Mouse (Mus musculus) T-helper 17 cell (primary cell): ENCODE results near the gene Lep.

ENCODE experiments used
- in situ Hi-C, 2 experiments: fragments of 300-600 bp; cut with MboI, MseI; formaldehyde crosslinking; loops; 1 replicate in 1 of 2; 2 replicates in 1 of 2; pipeline ENCODE4 v1.15.1; 2025; ENCODE audit warnings: high pct_unique_total_duplicates in 2 of 2

Gene Lep

DNA sequence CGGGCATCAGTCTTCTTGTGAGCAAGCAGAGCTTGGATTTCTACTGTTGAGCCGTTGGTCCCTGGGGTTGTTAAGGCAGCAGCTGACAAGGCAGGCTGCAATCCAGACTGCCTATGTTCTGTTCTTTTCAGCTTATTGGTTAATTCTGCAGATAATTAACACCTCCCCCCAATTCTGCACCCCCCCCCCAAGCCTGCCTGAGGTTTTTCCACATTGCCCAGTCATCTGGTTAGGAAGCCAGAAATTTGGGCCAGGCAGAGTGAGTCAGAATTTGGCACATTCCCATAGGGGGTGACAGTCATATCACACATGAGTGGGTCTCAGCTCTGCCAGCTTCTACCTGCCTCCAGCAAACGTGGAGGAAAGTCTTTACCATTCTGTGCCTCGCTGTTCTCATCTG lies 23.3 kb upstream of the Lep start:
- in situ Hi-C loops, result no loop called here

DNA sequence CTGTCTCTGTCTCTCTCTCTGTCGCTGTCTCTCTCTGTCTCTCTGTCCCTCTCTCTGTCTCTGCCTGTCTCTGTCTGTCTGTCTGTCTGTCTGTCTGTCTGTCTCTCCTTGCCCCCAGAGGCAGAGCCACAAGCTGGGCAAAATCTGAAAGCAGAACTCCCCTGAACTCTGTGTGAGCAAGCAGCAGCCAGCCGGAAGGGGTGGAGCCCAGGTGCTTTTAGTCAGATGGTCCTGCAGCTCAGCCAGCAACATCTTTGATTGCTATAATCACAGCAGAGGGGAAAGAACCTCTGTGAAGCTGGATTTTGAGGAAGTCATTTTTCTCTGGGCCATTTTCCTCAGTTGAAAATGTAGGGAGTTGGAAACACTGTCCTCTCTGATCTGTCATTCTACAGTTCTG lies 19.8 kb upstream of the Lep start:
- in situ Hi-C loops, result no loop called here

DNA sequence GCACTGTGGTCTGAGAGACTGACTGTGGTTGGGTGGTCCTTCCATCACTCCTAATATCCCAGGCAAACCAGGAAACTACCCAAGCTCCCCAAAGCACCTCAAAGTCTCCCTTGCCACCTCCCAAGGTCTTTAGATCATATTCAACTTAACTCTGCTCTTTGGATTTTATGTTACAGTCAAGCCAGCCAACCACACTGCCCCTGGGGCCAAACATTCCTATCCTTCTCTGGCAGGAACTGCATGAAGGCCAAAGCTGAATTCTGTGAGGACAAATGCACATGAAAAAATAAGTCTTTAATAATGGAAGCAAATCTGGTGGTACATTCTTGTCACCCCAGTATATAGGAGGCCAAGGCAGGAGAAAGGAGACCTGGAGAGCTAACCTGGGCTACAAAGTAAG lies 16.0 kb upstream of the Lep start:
- in situ Hi-C loops, result no loop called here

DNA sequence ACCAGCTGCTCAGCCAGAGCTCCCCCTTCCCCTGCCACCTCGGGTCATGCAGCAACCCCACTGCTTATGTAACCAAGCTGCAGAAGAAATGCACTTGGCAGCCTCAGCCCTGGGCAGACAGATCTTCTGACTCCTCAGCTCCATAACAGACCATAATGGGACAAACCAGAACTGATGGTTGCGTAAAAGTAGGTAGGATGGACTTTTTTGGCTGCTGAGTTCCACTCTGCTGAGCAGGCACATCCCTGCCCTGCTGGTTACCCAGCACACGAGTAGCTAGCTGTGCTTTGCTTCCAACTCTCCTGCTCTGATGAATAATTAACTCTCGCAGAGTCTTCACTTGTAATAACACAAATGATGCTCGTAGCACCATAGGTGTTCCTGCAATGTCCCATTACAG lies 10.1 kb upstream of the Lep start:
- in situ Hi-C loops, result no loop called here

DNA sequence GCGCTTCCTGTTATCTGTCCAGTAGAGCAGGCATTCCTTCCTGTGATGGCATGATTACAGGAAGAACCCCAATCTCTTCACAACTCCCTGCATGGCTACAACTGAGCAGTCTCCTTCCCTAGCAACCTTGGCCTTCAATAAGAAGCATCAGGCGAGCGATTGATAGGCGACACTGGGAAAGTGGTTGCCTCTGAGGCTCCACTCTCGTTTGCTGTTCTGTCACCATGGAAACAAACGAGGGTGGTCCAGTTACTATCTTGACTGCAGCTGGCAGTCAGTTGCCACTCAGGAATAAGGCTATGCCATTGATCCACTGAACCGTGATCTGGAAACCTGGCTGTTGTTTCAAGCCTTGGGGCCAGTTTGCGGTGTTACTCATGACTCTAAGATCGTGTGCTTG lies 7.8 kb upstream of the Lep start:
- in situ Hi-C loops, result no loop called here

DNA sequence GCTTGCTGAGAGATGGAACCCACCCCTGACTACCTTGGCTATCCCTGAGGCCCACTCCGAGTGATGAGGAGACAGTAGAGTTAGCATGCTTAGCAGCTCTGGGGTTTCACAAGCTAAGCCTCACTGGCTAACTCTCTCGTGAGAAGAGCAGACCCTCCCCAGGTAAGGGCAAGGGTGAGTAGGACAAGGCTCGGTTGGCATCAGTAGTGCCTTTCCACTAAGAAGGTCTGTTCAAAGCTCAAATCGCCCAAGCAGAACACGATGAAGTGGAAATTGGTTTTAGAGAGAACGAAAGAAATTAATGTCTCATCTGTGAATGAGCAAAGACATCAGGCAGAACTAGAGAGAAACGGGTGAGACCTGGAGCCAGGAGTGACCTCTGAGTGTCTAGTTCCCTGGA lies 6.8 kb upstream of the Lep start:
- in situ Hi-C loops, result no loop called here

DNA sequence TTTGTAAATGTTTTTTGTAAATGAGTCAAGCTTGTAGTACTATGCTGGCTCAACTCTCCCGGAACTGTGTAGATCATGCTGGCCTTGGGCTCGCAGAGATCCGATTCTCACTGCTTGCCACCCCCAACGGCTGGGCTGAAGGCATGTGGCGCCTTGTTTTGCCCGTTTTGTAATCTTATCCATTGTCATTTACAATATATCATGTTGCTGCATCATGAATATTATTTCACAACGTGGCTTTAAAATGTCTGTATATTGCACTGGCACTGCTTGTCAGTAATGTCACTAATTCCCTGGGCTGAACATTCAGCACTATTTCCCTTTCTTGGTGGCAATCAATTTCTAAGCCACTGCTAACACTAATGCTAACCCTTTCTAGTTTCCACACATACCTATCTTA lies 3.6 kb upstream of the Lep start:
- in situ Hi-C loops, result no loop called here

DNA sequence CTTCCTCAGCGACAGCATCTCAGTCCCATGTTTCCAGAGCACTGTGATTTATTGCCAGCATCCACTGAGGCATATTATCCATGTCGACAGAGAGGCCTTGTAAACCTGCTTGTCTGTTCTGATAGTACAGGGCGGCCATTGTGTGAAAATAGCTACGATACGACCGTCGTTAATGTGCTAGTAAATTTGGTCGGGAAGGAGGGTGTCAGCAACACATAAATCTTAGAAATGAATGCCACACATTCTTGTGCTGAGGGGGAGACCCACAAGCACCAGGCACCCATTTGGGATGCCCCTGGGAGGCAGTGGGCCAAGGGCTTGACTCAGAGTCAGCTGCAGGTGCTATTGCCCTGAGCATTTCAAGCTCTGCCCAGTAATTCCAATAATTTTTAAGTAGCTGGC lies 6.4 kb downstream of the Lep start:
- in situ Hi-C loops, result no loop called here

DNA sequence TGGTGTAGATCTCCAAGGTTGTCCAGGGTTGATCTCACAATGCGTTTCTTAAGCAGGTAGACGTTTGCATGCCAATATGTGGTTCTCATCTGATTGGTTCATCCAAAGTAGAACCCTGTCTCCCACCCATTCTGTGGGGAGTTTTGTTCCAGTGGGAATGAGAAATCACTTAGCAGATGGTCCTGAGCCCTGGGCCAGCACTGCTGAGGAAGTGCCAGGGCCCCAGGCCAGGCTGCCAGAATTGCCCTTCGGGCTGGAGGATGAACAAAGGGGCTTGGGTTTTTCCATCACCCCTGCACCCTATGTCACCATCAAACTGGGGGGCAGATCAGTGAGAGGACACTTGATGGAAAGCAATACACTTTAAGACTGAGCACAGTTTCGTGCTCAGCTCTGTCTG lies 12.2 kb downstream of the Lep start:
- in situ Hi-C loops, result no loop called here

DNA sequence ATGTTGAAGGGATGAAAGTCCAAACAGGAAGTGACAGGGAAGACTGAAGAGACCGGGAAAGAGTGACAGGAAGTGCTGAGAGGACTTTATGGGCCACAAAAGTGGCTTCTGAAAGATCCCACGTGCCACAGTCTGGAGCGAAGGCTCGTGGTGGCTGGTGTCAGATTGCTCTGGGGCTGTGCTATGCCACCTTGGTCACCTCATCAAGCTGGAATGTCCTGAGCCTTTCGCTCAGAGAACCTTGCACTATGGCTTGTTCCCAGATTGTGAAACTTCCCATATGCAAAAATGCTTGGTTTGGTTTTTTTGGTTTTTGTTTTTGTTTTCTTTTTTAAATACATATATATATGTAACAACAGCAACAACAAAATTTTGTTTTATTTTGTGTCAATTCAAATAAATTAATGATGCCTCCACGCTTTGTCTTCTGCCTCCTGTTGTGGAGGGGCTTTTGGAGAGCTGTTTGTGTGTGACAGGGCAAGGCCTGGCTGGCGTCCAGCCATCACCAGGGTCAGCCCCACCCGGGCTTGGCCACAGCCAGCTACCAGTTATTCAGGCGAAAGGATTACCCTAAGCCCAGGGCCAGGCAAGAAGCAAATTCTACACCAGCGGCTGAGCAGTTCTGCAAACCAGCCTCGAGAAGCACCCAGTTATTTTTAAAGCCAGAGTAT lies 13.6 kb downstream of the Lep start:
- in situ Hi-C loops, result no loop called here

DNA sequence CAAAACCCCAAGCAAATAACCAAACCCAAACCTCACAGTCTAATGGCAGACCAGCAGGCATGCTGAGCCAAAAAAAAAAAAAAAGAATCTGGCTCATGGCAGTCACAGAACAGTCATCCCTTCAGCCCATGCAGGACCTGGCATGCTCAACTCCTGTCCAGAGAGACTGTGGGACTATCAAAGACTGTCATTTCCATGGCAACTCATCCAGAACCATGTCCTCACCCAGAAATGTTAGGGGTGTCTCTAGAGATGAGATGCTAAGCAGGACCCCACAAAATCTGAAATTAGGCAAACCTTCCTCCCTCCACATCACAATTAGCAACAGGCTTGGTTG lies 14.1 kb downstream of the Lep start:
- in situ Hi-C loops, result no loop called here

DNA sequence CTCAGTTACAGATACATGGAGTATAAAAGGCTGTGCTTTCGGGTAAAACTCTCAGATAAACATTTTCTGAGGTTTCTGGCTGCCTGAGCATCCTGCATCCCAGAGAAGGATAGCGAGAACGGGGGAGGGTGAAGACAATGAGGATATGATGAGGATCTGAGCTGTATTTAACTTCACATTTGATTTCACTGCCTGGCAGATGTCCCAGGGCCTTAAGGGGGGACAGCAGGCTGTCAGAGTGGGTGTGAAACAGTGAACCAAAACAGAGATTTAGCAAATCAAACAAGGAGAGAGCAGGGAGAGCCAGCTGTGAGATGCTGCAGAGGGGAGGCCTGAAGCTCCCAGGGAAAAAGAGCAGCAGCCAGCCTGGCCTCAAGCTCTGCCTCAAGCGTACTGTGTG lies 19.3 kb downstream of the Lep start:
- in situ Hi-C loops, result no loop called here

DNA sequence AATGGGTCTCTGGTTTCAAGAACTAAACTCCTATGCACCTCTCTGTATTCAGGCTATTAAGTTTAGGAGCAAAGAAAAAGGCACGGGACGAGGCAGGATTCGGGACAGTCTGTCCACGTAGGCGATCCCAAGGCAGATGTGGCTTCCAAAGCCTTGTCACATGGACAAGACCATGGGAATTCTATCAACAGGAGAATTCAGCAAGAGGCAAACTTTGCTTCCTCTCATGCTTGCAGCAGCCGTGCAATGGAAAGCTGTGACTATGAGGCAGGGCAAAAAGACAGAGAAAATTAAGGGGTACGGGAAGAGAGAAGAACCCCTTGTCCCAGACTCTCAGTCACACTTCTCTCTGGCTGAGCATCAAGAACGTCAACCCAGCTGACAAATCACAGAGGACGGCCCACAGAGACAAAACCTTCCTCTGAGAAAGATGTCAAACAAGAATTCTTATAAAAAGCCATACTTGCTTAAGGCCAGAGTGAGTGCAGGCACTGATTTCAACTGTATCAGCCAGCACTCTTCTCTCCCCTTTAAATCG lies 21.9 kb downstream of the Lep start:
- in situ Hi-C loops, result no loop called here

DNA sequence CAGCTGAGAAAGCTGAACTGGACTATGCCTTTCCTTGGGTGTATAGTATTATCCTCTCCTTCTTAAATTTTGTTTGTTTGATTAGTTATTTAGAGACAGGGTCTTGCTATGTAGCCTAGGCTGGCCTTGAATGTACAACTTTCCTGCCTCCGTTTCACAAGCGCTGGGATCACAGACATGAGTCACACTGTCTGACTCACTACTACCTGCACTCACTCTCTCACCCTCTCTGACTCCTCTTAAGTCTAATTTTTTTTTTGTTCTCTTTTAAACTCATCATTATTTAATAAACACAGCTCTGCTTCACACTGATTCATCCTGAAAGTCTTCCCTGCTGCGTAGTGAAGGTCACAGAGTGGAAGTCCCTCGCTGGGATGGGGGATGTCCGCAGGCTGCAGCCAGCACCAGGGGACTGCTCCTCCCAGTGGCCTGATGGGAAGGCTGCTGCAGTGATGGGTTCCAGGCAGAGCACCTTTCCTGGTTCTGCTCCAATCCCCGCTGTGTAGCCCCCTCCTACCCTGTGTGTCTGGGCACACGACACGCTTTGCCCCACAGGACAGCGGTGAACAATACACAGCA lies 22.8 kb downstream of the Lep start:
- in situ Hi-C loops, result no loop called here

DNA sequence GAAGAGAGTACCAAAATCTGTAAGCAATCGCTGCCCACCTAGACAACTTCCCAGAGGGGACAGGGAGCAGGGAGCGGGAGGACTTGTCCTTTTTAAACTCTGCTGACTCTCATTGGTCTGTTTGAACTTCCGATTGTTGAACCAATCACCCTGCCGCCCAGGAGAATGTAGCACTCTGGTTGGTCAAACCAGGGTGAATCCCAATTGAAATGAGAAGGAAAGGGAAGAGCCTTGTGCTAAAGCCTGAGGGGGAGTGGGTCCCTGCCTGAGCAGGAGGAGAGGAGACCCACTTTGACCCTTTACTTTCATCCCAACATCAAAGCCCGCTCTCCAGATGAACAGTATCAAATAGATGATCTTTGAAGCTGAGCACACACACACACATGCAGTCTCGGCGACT lies 24.4 kb downstream of the Lep start:
- in situ Hi-C loops, result no loop called here

DNA sequence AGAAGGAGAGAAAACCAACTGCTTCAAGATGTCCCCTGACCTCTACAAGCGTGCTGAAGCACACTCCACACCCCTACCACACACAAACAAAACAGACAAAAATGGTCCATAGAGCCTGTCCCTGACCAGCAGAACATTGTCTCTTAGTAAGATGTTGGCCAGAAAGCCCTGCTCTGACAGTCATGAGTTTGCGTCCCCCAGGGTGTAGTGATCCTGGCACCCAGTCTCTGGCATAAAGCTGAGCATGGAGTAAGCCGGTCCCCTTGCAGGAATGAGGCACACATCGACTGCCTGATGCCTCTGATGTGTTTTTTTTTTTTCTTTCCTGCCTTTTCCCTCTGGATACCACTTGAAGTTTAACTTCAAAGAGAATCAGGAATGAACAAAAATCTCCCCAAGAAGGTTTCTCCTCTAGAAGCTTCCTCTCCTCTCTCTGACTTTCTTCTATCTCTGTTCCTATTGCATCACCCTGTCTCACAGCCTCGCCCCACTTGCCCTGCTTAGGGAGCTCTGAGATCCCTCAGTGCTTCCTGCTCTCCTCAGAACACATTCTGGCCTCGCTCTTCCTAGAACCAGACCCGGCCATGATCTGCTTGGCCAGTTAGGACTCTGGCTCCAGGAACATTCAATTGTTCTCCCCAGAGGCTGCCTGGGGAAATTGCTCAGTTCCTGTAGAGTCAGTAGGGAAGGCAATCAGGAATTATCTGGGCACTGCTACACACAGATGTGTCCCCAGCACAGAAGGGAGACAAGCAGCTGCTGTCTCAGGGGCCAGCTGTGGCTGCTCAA lies 28.1 kb downstream of the Lep start:
- in situ Hi-C loops, result no loop called here

DNA sequence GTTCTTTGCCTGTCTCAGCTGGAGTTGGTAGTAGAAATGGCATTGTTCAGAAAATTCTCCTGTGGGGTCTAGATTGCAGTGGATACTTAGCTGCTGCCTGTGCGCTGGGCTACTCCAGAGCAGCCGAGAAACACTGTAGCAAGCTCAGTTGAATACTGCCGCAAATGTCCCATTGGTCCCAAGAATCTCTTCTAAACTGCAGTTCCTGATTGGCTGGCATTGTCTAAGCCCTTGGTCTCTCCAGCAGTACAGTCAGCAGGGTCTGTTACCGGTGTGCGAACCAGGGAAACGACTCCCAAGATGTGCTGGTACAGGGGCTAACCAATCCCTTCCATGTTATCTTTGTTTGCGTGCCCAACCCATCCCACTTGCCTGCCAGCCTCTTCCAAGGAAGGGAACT lies 32.2 kb downstream of the Lep start:
- in situ Hi-C loops, result no loop called here

DNA sequence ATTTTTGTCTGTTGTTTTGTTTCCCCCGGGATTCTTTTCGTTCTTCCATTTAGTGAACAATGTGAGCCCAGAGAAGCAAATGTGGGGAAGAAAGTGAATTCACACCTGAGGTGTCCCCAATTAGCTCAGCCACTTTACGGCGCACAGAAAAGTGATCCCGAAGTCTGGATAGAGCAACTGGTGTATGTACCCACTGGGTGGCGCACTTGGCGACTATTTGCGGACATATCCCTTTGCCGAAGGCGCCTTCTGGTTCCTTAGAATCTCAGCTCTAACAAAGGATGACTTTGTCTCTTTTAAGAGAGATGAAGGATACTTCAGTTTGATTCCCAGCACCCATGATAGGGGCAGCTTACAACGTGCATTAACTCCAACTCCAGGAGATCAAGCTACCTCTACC lies 32.9 kb downstream of the Lep start:
- in situ Hi-C loops, result no loop called here

DNA sequence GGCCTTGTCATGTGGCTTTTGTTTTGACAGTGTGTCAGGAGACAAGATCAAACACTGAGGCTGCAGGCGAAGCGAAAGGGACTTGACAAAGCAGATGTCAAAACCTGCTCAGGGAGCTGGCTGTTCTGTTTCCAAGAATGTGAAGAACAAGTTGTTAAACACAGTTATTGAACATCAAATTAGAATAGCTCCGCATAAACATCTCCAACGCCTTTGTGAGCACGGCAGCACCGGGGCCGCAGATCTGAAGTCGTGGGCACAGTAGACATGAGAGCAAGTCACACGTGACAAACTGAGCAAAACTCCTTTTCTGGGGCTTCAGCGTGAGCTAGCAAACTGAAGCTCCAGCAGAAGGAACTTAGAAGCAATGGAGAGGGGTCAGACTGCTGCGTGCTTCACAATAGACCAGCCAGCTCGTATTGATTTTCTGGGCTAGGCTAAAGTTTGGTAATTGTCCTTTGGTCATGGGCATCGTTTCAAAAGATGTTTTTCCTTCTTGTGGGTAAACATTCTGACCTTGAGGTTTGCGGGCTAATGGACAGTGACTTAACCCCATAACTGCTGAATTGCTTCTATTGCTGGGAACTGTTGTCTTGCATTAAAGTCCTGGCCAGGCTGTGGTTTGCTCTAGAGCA lies 39.6 kb downstream of the Lep start:
- in situ Hi-C loops, result no loop called here

DNA sequence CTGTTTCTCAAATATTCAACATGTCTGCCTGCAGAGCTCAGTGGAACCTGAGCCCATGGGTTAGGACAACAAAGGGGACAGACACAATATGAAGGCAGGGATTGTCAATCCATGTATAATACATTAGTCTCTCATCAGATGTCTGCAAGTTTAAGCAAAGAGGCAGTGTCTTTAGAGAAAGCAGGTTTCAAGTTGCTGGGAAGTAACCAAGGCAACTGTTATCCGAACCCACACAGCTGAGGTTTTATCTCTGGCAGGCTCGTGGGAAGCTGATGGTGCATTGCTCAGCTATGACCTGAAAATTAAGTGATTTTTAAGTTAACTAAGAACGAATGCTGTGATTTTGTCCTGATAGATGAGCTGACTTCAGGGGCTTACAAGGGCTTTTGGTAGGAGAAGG lies 40.4 kb downstream of the Lep start:
- in situ Hi-C loops, result no loop called here

DNA sequence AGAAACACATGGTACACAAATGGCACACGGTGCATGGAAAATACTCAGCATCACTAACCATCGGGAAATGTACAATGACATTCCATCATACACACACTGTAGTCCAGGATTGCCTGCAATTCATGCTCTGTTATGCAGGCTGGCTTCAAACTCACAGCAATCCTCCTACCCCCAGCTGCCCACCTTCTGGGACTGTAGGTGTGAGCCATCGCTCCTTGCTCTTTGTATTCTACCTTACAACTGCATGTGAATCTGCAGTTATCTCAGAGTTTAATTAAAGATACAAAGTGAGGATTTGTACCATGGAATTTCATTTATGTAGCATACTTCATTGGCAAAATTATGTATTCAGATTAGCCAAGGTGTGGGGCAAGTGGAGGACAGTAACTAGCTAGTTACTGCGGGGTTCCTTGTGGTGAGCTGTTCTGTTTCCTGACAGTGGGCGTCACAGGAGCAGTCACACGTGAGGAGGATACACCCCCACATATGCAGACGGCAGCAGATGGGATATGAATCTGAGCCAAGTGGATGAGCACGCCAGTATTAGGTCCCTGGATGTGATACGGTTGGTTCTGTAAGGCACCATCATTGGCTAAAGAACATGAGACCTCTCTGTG lies 41.3 kb downstream of the Lep start:
- in situ Hi-C loops, result no loop called here

DNA sequence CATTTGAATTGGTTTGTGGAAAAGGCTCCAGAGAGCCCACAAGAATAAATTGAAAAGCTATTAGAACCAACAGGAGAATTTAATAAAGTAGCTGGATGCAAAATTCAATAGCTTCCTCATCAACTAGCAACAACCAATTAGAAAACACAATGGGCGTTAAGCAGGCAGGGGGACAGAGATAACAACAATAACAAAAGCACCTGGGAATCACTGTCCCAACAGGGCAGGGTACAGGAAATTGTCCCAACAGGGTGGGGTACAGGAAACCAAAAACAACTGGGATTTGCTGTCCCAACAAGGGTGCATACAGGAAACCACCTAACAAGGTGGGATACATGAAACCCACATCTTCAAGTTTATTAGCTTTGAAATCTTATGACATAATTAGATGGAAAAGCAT lies 48.4 kb downstream of the Lep start:
- in situ Hi-C loops, result no loop called here
